Mouse (Mus musculus) erythroblast, embryonic 14.5 days (primary cell): Measurements from ENCODE around the gene Olfr810.

ENCODE experiments used
- GATA1 ChIP-seq: IDR thresholded peaks from 2 replicates; pipeline ENCODE4 v1.6.1; 2012; ENCODE audit warnings: low read length, inconsistent platforms, mixed read lengths
- TAL1 ChIP-seq: IDR thresholded peaks from 3 replicates; pipeline ENCODE4 v1.6.1; 2012; ENCODE audit warnings: low read length, inconsistent platforms, mixed read lengths

GRCm38 (mm10) chr10:129804296-129804695 is 9.6 kb upstream of the Olfr810 start, which contains the start of gene Olfr811:
- TF ChIP-seq GATA1 (no peak), TAL1 (no peak)
